Mouse (Mus musculus): ENCODE results near the gene Zdhhc21.

Gene Zdhhc21

DNA sequence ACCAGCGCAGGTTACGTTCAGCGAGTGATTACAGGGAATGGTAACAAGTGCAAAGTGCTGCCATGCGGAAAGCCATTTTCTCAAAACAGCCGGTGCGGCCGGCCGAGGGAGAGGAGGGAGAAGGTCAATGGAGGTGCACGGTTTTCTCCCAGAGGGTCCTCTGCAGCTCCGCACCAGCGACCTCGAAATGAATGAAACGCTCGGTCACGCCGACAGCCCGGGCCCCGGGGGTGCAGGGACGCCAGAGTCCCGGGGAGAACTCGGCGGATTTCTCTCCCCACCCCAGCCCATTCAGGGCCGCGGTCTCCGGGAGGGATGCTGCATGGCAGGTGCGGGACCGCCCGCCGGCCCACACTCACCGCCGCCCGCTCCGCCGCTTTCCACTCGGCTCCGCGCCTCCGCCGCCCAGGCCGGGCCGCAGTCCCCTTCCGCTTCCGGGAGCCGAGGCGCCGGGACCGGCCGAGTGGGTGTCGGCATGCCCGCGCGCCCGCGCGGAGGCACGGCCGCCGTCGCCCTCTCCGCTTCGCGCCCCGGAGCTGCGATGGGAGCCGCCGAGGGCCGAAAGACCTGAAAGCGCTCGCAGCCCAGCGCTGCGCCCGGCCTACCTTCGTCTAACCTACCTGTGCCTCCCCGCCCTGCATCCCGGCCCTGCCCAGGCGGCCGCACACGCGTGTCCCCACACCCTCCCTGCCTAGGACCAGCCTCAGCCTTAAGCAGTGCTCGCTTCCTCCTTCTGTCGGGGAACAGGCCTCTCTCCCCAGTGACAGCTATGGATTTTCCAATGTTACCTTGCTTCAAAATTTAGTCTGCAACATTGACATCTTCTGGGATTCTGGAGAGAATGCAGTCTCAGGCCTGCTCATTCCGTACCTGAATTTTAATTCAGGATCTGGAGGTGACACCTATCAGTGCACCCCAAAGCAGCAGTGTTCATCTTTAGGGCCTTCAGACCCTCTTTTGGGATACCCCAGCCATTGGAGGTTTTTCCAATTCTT is at the start of gene Zdhhc21:
Gene Zdhhc21 (minus strand): TSS at position 828 of the 995 bp plus-strand sequence.
- peak; percentile 84 to 85 for DNase-seq

DNA sequence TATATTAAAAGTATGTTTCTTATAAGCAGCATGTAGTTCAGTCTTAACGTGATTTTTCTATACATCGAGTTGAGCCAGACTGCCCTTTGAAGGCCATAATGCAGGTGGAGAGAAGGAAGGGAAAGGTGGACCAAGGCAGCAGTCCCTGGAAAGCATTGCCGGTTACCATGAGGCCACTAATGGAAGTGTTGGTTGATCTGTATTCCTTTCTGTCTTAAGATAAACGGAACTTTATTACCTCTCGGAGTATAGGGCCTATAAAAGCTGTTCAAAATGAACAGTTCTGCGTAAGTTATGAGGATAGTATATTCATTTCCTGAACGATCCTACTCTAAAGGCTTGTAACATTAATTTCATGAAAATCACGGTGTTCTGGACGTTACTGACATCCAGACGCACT is 35.5 kb upstream of the Zdhhc21 start:
- no peak for DNase-seq

DNA sequence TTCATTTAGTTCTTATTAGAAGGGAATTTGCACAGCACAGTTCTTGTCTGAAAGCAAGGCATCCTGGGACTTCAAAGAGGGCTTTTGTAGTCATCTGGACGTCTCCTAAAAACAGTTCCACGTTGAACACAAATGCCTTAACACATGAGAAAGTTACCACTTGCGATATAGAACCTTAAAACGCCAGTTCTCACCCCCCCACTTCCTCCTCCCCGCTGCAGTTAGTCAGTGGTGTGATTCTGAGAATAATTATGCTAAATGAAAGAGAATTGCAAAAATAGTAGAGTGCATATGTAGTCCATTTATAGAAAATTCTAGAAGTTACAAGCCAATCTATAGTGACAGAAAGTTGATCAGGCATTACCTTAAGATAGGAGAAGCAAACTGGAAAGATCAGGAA is 32.5 kb upstream of the Zdhhc21 start:
- no peak for DNase-seq

DNA sequence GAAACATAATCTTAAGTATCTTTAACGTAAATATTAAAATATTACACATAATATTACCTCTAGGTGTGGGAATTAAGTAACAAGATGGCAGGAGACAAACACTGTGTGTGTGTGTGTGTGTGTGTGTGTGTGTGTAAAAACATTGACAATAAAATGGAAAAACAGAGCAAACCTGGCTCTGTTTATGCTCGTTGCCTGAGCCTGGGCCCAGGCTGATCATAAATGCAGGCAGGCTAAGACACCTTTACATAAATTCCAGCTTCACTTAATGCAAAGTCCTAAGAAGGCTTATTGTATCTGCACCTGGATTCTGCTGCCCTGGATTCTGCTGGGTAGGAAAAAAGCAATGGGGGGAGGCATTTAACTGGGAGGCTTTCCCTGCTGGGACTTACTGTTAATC is 31.8 kb upstream of the Zdhhc21 start:
- no peak for DNase-seq

DNA sequence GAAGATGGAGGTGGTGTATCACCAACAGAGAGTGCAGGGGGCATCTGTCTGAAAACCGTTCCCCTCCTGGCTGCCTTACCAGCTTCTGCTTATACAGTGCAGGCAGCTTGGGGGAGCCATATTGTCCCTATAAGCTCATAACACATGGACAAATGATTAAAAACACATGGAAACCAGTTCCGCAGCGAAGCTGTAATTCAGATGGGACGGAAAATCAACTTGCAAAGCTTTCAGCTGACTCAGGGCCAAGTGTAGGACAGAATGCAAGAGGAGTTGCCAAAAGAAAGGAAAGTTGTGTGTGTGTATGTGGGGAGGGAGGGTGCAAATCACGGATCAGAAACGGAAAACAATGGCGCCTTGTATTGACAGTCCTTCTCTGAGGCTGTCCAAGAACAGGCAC is 31.3 kb upstream of the Zdhhc21 start:
- no peak for DNase-seq

DNA sequence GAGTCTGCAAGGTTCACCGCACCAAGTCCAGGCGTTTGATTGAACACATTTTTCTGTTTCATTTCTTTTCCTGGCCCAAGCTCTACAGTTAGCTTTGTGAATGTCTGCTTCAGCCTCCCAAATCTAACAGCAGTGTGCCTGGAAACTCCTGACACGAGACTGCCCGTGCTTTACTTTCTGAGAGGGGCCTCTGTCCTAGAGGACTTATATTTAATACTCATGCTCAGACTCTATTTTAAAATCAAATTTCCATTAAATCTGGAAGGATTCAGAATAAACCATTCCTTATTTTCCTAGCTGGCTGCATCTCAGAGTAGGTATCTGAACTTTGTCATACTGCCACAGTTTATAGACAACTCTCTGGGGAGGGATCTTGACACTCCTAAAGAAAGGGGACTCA is 30.8 kb upstream of the Zdhhc21 start:
- no peak for DNase-seq

DNA sequence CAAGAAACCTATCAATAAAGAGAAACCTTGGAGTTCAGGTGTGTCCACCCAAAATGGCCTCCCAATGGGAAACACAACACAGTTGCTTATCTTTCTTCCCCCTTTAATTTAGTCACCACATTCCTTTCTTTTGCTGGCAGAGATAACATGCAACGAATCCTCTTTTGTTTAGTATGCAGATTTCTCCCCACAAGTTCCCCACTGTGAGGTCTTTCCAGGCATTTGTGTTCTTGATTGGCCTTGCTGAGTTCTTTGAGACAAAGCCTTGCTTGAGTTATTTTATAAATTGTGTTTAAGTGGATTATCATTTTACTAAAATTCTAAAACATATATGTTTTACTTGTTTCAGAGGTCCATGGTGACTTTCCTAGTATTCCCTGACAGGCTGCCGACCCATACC is 26.4 kb upstream of the Zdhhc21 start:
- DNase-seq = no peak

DNA sequence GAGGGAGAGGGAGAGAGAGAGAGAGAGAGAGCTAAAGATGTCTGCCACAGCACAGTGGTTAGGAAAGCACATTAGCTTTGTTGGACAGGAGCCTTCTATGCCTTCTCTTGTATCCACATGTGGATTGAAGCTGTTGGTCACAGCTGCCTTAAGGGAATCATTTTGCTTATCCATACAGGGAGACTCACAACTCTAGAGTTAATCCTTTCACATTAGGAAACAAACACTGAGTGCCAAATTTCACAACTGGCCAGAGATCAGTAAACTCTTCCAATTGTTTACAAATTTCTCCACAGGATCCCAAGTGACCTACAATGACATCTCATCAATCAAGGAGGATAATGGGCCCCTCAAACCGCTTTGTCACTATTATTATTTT is 25.8 kb upstream of the Zdhhc21 start:
- no peak for DNase-seq

DNA sequence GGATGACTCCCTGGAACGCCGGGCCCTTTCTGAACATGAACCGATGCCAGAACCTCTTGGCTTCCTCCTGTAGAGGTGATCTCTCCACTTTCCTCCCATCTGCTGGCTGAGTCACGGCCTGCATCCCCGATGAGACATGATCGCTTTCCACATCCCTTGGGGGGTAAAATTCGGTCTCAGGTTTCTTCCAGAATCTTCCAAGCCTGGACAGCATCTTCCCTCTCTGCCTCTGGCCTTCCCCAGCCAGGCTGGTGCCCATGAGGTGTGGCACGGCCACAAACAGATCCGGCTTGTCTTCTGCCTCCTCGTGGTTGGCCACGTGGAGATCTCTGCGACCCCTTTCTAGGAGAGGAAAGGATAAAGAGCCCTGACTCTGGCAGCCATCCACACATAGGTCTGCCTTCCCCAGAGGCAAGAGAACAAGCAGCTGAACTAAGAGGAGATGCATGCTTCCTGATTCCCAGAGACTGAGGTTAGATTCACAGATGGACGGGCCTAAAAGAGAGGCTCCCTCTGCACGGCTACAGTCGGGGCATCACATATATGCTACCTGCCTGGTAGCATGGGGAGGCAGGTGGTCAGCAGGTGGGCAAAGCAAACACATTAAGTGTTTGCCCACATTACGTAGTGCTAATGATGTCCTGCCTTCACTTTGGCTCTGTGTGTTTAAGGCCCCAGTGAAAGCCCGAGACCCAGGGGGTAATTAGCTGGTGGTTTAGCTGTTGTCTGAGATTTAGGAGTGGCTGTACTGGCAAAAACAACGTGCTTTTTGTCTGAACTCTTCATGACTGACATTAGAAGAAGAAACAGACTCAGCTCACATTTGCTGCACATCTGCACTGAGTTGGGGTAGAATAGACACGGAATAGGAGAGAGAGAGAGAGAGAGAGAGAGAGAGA is 25.1 kb upstream of the Zdhhc21 start, which contains the start of gene Cer1:
Gene Cer1 (minus strand): TSS at position 513 of the 899 bp plus-strand sequence.
- DNase-seq = no peak

DNA sequence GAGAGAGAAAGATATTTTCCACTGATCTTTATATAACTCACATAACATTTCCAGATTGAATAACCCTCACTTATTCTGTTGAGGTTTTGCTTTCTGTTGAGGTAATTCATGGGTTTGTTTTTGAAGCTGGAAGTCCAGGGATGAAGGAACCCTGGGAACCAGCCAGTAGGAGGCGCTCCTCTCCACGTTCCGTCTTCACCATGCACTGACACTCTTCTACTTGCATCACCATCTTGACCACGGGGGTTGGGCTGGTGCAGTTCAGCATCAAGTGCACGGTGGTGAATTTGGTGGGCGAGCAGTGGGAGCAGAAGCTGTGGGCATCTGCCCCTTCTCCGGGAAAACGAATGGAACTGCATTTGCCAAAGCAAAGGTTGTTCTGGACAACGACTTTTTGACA is 22.7 kb upstream of the Zdhhc21 start:
- peak; percentile 11 to 23 for DNase-seq

DNA sequence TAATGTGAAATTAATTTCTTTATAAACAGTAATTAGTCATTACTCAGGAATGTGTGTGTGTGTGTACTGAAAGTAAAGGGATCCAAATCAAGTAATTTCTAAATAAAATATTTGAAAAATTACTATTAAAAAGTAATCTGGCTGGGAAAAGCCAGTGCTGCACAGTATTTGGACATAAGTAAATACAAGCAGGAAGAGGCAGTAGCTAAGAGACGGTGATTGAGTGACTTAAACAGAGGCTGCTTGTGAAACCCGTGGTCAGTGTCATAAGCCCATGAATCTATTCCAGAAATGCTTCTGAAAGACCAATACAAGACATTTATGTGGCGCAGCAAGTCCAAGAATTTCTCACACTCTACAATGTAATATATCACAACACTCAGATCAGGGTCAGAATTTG is 21.6 kb upstream of the Zdhhc21 start:
- peak in 1 of 2 experiments; percentile 16 for DNase-seq

DNA sequence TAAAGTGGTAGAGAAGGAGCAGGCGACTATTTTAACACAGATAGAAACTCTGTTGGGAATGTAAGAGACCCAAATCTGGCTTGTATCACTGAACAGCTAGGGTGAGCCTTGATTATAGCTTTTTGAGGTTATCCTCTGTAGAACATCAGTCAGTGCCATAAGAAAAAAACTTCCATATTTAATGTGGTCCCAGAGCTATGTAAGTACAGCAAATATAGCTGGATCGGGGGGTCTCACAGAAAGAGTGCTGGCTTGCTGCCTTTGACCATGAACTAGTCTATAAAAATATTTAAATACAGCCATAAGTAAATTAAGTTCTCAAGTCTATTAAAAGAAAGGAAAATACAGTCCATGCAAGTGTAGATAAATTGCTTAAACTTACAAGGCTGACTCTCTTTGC is 20.5 kb upstream of the Zdhhc21 start:
- no peak for DNase-seq

DNA sequence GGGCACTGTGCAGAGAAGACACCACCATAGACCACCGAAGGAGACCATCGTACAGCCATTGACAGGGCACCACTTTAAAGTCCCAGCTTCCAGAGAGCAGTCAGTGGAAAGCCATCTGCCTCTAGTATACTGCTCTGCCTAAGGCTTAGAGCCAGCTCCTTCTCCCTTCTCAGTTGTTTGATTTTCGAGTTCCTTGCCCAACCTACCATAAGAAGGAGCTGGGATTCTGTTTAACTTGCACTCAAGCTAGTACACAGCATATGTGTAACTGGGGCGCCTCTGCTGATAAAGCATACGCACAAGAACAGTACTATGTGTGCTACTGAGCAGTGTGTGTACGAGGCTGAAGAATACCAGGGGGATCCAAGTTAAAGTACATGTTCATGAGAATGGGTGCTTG is 19.4 kb upstream of the Zdhhc21 start:
- peak; percentile 12 to 47 for DNase-seq

DNA sequence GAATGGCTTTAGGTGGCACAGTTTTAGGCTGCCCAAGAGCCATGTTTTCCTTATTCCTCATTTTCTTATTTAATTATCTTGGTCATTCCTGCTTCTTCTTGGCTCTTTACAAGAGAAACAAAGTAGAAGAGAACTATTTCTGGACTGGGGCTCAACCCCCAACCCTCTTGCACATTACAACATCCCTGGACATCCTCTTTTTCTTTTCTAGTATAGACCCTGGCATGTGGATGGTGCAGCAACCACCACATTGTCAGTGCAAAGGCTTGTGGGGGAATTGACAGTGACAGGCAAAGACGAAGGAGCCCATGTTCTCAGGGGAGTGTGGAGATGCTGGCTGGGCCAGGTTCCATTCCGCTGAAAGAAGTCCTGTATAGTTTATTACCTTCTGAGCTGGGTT is 16.9 kb upstream of the Zdhhc21 start:
- DNase-seq = no peak

DNA sequence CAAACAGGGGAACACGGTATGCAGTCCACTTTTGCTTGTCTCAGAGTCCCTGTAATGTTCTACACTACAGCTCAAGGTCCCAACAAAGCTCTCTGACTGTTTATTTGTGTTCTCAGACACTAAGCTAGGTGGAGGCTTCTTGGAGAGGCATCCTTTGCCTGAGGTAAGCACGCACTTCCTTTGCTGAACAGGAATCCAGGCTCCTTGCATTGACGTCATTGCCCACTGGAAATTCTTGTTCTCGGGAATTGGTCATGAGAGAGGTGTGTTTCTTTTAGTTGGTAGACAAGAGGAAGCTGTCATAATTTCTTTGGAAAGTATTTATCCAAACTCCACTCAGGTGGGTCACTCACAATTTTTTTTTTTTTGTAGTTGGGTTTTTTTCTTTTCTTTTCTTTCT is 15.8 kb upstream of the Zdhhc21 start:
- peak; percentile 12 to 54 for DNase-seq

DNA sequence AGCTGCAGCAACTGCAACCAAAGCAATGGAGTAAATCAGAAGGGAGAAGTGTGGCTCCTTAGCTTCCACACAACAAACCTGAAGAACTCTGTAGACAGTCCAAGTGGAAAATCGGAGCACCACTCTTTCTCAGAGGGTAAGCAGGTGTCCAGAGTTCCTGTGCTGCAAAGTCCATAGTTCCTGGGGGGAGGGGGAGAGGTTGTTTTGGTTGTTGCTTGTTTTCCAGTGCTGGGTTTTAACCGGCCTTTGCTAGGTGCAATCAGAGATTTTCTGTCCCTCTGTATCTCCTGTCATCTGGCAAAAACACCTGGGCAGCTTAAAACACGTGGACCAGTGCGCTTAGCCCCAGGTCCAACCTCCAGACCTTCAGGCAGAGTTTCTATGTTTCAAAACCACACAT is 15.0 kb upstream of the Zdhhc21 start:
- no peak for DNase-seq

DNA sequence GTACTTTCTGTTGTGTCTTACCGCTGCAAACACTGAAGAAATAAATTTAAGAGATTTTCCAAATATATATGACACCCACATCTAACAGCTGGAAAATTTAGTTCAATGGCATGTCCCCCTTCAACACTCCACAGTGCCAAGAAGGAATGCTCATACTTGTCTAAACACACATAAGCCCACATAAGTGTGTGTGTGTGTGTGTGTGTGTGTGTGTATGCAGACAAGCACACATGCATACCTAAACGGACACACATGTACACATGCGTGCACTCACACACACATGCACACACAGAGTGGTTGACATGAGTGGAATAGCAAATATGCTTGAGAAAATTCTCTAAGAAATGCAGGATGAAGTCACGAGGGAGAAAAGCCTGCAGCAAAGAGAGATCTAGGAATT is 12.8 kb upstream of the Zdhhc21 start:
- no peak for DNase-seq

DNA sequence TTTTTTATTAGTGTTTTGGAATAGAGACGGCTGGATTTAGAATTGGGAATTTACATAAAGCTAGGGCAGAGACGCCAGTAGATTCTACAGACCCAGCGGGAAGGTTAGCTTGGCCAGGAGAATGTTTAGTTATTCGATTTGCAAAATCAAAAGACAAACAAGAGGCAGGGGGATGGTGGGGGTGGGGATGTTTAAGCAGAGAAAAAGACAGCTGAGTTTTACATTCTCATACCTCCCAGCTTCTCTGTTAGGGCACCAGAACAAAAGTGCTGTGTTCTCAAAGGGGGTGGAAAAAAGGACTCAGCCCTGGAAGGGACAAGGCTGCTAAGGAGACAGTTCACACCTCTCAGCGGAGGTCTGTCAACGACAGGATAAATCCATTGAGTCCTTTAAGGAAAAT is 12.4 kb upstream of the Zdhhc21 start:
- no peak for DNase-seq

DNA sequence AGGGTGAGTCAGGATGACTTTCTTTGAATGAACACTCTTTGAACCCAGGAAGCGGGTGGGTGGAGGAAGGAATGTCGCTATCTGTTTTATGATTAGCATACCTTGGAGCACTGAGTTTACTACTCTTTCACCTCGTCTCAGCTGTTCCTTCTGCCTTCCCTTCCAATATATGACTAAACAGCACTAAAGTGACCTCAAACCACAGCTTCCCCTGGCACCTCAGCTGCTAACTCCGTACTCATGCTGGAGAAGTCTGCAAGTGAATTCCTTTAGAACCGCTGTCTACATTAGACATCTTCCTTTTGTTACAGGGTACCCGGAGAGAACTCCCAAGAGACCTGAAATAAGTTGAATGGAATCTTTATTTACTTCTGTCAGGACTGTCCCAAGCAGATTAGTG is 11.2 kb upstream of the Zdhhc21 start:
- no peak for DNase-seq

DNA sequence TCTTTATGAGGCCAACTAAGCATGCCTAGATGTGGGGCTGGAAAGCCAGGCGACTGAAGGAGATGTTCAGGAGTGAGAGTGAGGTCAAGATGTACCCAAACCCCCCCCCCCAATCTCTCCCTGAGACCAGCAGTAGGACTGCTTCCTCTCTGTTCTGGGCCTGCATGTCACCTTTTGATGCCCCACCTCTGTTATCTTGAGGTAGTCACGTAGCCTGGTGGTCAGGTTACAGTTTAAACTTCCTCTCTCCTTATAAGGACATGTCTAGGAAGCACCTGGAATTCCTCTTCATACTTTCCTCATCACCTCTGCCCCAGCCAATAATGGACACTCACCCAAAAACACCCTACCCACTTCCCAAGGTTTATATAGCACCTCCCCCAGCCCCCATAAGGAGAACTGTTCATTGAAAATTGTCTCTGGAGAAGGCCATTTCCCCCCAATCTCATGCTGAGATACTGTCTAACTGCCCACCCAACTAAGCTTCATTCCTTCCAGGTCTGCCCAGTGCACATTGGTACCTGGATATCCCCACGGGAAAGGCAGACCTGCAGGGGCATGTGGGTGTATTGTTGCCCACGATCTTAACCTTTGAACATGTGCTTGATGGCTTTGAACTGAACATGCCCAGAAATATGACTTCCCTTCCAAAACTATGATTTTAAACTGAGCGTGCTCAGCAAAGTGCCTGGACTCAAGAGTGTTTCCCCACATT is 8.1 kb upstream of the Zdhhc21 start:
- no peak for DNase-seq

DNA sequence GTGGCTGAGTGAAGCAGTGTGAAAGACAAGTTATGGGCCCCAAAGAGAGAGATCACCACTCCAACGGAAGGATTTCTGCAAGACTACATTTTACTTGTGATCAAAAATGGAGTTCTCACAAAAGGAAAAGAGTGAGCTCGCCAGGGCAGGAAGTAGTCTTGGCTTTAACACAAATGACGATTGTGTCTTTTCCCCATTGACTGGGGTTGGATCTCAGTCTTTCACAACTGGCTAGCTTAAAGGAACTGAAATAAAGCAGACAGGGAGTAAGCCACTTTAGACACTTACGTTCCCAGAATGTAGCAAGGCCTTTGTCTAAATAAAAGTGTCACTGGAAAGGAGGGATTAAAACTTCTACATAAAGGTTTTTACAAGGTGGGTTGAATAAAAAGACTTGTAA is 7.4 kb upstream of the Zdhhc21 start:
- no peak for DNase-seq

DNA sequence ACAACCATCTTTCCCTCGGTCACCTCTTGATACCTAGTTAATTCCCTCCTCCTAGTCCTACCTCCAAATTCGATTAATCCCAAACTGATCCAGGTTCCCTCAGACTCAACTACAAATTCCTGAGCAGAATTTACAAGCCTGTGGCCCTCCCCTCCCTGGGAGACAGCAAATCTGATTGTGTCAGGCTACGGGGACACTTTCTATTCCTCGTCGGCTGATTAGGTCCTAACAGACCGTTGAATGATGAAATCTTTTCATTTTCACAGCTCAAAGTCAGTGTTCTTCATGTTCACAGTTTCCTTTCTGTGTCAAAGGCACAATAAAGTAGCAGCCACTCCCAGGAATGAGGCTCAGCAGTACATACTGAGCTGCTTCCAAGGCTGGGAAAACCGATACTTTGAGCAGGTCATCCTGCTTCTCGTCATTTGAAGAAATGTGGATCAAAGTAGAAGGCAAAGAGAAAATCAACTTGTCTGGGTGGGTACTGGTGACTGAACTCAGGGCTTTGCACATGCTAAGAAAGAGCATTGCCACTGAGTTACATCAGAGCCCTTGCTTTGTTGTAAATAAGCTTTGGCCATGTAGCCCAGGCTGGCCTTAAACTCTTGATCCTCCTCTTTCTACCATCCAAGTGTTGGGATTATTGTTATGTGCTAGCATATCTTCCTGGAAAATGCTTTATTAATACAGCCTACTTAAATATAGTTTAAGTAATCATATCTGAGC is 5.4 kb upstream of the Zdhhc21 start:
- DNase-seq = no peak

Data from lung, adult 18-20 months (tissue).